Mouse (Mus musculus): ENCODE measurements at regions not wholly inside any gene's neighbourhood (a gene's known extent, or its start where the extent isn't known, plus 50 kb on each side); places are given as distances from the start of the nearest gene placed in this dataset.
"Not testable (repeated sequence)": the region's sequence is repeated elsewhere in the genome, so short reads cannot be mapped to it uniquely, and the experiment has no call there.

GRCm38 (mm10) chr13:111904616-111905212 lies 95.9 kb upstream of the Map3k1 start:
- ATAC-seq (ENCODE audit: low TSS enrichment) = peak; percentile 99

GRCm38 (mm10) chr13:111905213-111905701 lies 96.5 kb upstream of the Map3k1 start:
- ATAC-seq (ENCODE audit: low TSS enrichment) = no peak

GRCm38 (mm10) chr13:111911071-111911470 lies 102.3 kb upstream of the Map3k1 start:
- no peak for ATAC-seq (ENCODE audit: low TSS enrichment)

- no peak for ATAC-seq (ENCODE audit: low TSS enrichment)
Observed at GRCm38 (mm10) chr13:111911661-111912312, 103.0 kb upstream of the Map3k1 start.

GRCm38 (mm10) chr13:111914348-111914913 lies 105.6 kb upstream of the Map3k1 start:
- ATAC-seq (ENCODE audit: low TSS enrichment) = no peak

DNA sequence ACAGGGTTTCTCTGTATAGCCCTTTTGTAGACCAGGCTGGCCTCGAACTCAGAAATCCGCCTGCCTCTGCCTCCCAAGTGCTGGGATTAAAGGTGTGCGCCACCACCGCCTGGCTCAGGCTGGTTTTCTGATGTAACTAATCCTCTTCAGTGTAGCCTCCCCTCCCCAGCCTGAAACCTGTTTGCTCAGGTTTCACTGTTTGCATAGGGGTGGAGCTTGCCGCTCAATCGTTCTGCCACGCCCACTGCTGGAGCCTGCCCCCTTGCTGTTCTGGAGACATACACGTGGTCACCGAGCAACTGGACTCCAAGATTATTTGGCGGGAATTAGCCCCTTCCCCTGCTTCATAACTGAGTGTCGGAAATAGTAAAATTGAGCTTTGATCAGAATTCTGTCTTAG lies 110.6 kb upstream of the Map3k1 start:
- not testable (repeated sequence) for ATAC-seq (ENCODE audit: low TSS enrichment)

GRCm38 (mm10) chr13:111920534-111920933 lies 111.7 kb upstream of the Map3k1 start:
- ATAC-seq (ENCODE audit: low TSS enrichment) = no peak

- no peak for ATAC-seq (ENCODE audit: low TSS enrichment)
Observed at GRCm38 (mm10) chr13:111921142-111922035, 112.6 kb upstream of the Map3k1 start.

DNA sequence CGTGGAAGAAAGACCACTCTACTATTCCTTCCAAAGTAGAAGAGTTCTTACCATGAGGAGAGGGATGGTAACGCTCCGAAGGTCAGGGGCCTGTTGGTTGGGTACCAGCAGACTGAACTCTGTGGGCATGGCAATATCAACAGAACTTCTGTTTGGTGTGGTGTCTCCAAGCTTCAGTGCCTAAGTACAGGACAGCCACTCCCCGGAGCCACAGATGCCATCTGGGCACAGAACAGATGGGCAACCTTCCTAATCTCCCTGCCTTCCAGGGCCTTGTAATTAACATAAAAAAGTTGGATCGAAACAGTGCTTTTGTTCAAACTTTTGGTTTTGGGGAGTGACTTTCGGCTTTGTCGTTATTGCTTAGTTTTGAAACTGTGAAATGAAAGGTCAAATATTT lies 116.6 kb upstream of the Map3k1 start:
- ATAC-seq (ENCODE audit: low TSS enrichment) = no peak

DNA sequence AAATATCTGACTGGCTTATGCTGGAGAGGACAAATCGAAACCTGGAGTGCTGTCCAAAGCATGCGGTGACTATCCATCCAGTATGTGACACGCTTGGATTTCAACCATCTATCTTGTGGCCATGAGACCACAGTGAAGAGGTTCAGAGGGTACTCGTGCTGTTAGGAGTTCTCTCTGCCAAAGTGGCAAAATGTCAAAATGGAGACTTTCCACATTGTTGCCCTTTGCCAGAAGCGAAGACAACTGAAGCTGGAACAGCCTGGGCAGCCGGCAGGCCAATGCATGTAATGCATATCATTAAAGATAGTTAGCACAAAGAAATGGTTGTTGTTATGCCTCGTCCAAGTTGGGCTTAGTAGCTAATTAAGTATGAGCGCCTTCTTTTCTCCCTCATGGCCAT lies 118.0 kb upstream of the Map3k1 start:
- no peak for ATAC-seq (ENCODE audit: low TSS enrichment)

DNA sequence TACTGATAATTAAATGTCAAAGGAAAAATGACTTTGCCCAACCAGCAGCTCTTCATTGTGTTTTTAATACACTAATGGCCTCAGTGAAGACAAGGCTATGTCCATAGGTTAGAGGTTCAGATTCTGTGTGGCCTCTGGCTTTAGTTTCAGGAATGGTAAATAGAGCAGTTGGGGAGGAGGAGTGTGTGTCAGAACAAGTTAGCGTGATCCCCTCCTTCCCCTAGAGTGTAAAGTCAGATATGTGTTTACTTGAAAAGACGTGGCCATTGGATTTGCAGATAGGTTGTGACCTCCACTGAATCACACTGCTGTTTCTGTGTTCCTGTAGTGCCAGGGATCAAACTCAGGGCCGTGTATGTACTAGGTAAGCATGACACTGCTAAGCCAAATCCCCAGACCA lies 118.7 kb upstream of the Map3k1 start:
- no peak for ATAC-seq (ENCODE audit: low TSS enrichment)

DNA sequence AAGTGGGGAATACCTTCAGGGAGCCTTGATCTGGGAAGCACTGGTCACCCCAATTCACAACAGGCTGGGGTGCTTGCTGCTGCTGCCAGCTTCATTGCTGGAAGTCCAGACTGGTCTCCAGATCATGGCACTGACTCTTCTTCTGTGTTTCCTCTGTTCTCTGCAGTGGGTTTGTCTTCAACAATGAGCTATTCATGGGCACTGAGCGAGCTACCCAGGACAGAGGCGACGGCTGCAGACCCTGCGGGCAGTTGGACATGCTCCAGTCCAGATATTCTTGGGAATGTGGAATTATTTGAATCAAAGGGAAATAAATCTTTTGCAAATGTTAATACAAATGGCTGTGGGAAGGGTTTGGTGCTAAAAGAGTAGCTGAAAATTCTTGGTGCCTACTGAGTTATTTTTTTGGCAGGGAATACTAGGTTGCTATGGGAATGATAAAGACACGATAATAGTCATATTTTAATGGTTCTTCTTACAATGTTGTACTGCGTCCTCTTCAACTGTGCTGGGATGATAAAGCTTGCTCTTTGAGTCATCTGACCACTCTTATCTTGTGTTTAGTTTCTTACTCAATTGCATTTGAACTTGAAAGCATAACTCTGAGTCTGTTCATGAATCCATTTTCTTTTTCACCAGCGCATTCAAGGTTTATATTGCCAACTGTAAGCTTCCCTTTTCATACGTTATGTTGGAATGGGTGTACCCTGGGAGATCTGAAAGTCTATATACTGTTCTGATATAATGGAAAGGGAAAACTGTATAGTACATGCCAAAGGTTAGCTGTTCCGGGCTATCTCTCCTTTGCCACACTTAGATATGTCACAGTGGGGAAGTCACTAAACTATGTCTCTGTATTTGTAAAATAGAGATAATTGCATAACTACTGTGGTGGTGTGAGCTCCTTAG lies 120.1 kb upstream of the Map3k1 start:
- ATAC-seq (ENCODE audit: low TSS enrichment) = no peak

DNA sequence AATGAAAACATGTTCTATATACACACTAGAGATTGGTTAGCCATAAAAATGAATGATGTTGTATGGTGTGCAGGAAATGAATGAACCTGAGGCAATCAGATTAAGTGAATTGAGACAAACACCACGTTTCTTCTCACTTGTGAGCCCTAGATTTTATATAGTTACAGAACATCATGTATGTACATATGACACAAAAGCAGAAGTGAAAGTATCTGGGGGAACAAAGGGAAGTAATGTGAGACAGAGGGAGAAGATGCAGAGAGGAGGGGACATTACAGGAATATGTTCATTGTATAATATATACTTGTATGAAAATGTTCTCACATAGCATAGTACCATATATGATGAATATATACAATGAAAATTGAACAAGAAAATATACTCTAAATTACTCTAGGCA lies 121.1 kb upstream of the Map3k1 start:
- ATAC-seq (ENCODE audit: low TSS enrichment) = no peak

- no peak for ATAC-seq (ENCODE audit: low TSS enrichment)
Observed at GRCm38 (mm10) chr13:111932464-111932863, 123.7 kb upstream of the Map3k1 start.

DNA sequence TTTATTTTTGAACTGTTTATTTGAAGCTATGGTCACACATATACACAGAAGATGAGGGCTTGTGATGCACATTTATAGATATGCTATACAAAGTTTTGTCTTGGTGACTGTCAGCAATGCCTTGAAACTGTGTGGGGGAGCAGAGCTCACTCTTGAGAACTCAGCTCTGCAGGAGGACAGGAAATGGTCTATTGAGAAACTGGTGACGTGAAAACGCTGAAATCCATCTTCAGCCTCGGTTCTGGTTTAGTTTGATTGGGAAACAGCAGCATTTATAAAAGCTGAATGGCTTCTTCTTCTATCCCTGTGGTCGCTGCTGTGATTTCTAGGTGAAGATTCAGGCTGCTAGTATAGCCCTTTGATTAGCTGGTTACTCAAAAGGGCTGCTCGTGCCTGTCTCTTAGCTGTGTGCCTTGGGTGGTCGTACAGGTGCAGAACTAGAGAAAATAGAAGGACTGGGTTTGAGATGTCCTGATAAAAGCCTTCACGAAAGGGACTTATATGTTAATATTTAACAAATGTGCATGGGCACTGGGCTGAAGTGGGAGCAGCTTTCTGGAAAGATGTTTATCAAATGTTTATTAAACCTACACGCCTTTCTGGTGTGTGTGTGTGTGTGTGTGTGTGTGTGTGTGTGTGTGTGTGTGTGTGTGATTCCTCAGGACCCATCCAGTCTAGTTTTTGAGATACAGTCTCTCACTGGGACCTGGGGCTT lies 124.9 kb upstream of the Map3k1 start:
- ATAC-seq (ENCODE audit: low TSS enrichment) = no peak

DNA sequence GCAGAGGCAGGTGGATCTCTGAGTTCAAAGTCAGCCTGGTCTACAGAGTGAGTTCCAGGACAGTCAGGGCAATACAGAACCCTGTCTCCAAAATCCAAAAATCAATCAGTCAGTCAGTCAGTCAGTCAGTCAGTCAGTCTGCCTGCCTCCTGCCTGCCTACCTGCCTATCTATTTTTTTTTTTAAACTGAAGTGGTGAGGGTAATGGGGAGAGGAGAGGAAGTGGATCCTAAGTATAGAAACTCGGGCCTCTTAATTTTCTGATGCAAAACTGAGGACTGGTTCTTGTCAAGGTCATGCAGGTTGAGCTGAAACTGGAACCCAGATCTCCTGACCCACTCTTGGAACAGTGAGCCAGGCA lies 126.9 kb upstream of the Map3k1 start:
- ATAC-seq (ENCODE audit: low TSS enrichment) = no peak

- ATAC-seq (ENCODE audit: low TSS enrichment) = peak; percentile 44; the same call in 1 of the 2 replicates
Observed at GRCm38 (mm10) chr13:111936081-111936857, 127.5 kb upstream of the Map3k1 start.

GRCm38 (mm10) chr13:111936983-111937382 lies 128.2 kb upstream of the Map3k1 start:
- ATAC-seq (ENCODE audit: low TSS enrichment) = no peak

DNA sequence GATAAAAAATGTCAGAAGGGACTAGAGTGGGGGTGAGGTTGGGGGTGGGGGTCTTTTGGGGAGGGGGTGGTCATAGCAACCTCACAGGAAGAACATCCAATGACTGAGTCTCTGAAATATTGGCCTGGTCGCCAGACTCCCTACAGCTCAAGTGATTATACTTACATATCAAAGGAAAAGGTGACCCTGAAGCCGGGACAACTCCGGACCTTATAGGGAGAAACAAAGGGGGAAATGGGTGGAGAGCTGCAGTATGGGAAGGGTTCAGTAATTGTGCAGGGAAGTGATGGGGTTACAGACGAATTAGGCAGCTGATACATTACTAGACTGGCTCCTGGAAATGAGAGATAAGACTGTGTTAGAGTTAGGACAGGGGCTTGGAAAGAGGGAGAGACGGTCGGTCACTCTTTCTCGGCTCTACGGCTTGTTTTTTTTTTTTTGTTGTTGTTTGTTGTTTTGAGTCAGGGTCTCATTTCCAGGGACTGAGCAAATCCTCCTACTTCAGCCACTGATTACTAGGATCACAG lies 130.2 kb upstream of the Map3k1 start:
- ATAC-seq (ENCODE audit: low TSS enrichment) = no peak

Measured in frontal cortex, adult (tissue).